Mouse (Mus musculus): ENCODE data around the gene 6430628N08Rik. TPM values are rescaled to one million over a fixed set of nuclear protein-coding genes. Genes with fewer than 3 reads are reported as not detected.
A peak's percentile ranks its signal among the peaks of the same experiment; 100 is the strongest.

The 6430628N08Rik gene
- not detected in 2 replicates for total RNA-seq (2017)

- peak; percentile 55 for ATAC-seq (replicated peaks; ENCODE audit: low read depth, poor library complexity, severe bottlenecking)
Observed at GRCm38 (mm10) chr4:115890553-115890952, at the start of gene 6430628N08Rik. Gene 6430628N08Rik, plus strand, starts transcription at chr4:115890665.

- no peak for ATAC-seq (replicated peaks; ENCODE audit: low read depth, poor library complexity, severe bottlenecking)
Observed at GRCm38 (mm10) chr4:115840842-115841241, 49.6 kb upstream of the 6430628N08Rik start.

- ATAC-seq (replicated peaks; ENCODE audit: low read depth, poor library complexity, severe bottlenecking): no peak
Observed at GRCm38 (mm10) chr4:115846656-115847055, 43.8 kb upstream of the 6430628N08Rik start.

GRCm38 (mm10) chr4:115847377-115847776 is 43.1 kb upstream of the 6430628N08Rik start:
- ATAC-seq (replicated peaks; ENCODE audit: low read depth, poor library complexity, severe bottlenecking): peak; percentile 74

GRCm38 (mm10) chr4:115848083-115848482 is 42.4 kb upstream of the 6430628N08Rik start:
- peak; percentile 21; the same call in 1 of the 2 replicates for ATAC-seq (replicated peaks; ENCODE audit: low read depth, poor library complexity, severe bottlenecking)

- ATAC-seq (replicated peaks; ENCODE audit: low read depth, poor library complexity, severe bottlenecking): peak; percentile 86
Observed at GRCm38 (mm10) chr4:115848990-115849677, 41.3 kb upstream of the 6430628N08Rik start.

GRCm38 (mm10) chr4:115850111-115850510 is 40.4 kb upstream of the 6430628N08Rik start:
- ATAC-seq (replicated peaks; ENCODE audit: low read depth, poor library complexity, severe bottlenecking): no peak

- ATAC-seq (replicated peaks; ENCODE audit: low read depth, poor library complexity, severe bottlenecking): no peak
Observed at GRCm38 (mm10) chr4:115850631-115851030, 39.8 kb upstream of the 6430628N08Rik start.

- ATAC-seq (replicated peaks; ENCODE audit: low read depth, poor library complexity, severe bottlenecking): no peak
Observed at GRCm38 (mm10) chr4:115851569-115851968, 38.9 kb upstream of the 6430628N08Rik start.

GRCm38 (mm10) chr4:115855100-115855499 is 35.4 kb upstream of the 6430628N08Rik start:
- peak; percentile 46 for ATAC-seq (replicated peaks; ENCODE audit: low read depth, poor library complexity, severe bottlenecking)

GRCm38 (mm10) chr4:115855609-115856008 is 34.9 kb upstream of the 6430628N08Rik start:
- no peak for ATAC-seq (replicated peaks; ENCODE audit: low read depth, poor library complexity, severe bottlenecking)

- ATAC-seq (replicated peaks; ENCODE audit: low read depth, poor library complexity, severe bottlenecking): 0 out of 2 replicates have a peak, but pooled peaks have one; percentile 3
Observed at GRCm38 (mm10) chr4:115856282-115856681, 34.2 kb upstream of the 6430628N08Rik start.

- peak; percentile 92 for ATAC-seq (replicated peaks; ENCODE audit: low read depth, poor library complexity, severe bottlenecking)
Observed at GRCm38 (mm10) chr4:115857293-115857883, 33.1 kb upstream of the 6430628N08Rik start.

GRCm38 (mm10) chr4:115863352-115863751 is 27.1 kb upstream of the 6430628N08Rik start:
- no peak for ATAC-seq (replicated peaks; ENCODE audit: low read depth, poor library complexity, severe bottlenecking)

GRCm38 (mm10) chr4:115863880-115864279 is 26.6 kb upstream of the 6430628N08Rik start:
- no peak for ATAC-seq (replicated peaks; ENCODE audit: low read depth, poor library complexity, severe bottlenecking)

- no peak for ATAC-seq (replicated peaks; ENCODE audit: low read depth, poor library complexity, severe bottlenecking)
Observed at GRCm38 (mm10) chr4:115869512-115870210, 20.8 kb upstream of the 6430628N08Rik start.

GRCm38 (mm10) chr4:115873231-115873630 is 17.2 kb upstream of the 6430628N08Rik start:
- ATAC-seq (replicated peaks; ENCODE audit: low read depth, poor library complexity, severe bottlenecking): no peak

- no peak for ATAC-seq (replicated peaks; ENCODE audit: low read depth, poor library complexity, severe bottlenecking)
Observed at GRCm38 (mm10) chr4:115878216-115878678, 12.2 kb upstream of the 6430628N08Rik start.

- ATAC-seq (replicated peaks; ENCODE audit: low read depth, poor library complexity, severe bottlenecking): no peak
Observed at GRCm38 (mm10) chr4:115878828-115879227, 11.6 kb upstream of the 6430628N08Rik start.

GRCm38 (mm10) chr4:115881183-115881582 is 9.3 kb upstream of the 6430628N08Rik start:
- ATAC-seq (replicated peaks; ENCODE audit: low read depth, poor library complexity, severe bottlenecking): no peak

- no peak for ATAC-seq (replicated peaks; ENCODE audit: low read depth, poor library complexity, severe bottlenecking)
Observed at GRCm38 (mm10) chr4:115882195-115882594, 8.3 kb upstream of the 6430628N08Rik start.
